Mouse (Mus musculus) ZHBTc4 (cell line): ENCODE data around the gene 9230112D13Rik.

Experiments used
- DNase-seq: peaks from one replicate; pipeline ENCODE4 v3.0.0-alpha.2; 2011; ENCODE audit warnings: low read depth, low spot score

9230112D13Rik gene

DNA sequence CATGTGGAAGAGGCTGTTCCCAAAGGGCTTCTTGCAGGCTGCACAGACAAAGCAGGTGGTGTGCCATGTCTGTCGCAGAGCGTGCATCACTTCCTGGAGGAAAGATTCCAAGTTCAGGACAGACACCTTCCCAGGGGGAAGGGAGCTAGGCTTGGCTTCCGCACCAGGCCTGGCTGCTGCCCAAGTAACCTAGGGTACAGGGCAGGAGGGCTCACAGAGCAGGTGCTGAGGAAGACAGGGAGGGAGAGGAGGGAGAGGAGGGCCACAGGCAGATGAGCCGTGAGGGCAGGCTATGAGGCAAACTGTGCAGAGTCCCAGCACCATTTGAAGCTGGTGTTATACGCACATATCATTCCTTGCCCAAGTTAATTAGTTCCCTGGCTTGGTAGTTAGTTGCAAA lies 19.3 kb upstream of the 9230112D13Rik start:
- no peak for DNase-seq

- DNase-seq = peak; percentile 70
Observed at GRCm38 (mm10) chr14:34540685-34541162, 18.1 kb upstream of the 9230112D13Rik start.

DNA sequence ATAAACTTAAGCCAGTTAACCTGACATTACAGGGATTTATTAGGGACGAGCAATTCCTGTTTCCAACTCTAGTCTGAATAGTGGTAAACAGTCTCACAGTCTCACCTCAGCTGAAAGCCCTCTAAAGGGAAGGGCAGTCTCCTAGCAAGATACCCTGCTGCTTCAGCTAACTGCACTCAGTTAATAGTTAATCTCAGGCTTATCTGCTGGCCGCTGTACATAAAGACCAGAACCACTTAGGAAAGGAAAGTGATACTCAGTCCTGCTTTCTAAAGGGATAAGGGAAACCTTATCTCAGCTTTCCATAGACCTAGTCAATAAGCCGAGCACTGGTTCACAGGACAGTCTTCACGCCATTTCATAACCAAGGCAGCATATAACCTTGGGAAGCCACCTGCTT lies 13.3 kb upstream of the 9230112D13Rik start:
- no peak for DNase-seq

GRCm38 (mm10) chr14:34533537-34533936 lies 10.9 kb upstream of the 9230112D13Rik start:
- DNase-seq = no peak

DNA sequence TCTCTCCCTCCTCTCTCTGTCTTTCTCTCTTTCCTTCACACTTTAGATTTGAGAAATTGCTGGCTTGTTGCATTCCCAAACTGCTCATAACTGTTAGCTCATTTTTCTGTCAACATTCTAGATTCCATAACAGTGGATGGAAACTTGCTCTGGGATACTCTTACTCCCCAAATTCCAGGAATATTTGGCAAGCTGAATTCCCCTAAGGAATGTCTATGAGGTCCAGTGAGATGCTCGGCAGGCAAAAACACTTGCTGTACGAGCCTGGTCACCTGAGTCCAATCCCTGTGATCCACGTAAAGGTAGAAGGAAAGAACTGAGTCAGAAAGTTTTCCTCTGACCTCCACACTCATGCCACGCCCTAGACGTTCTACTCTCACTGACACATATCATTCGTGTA lies 9.9 kb upstream of the 9230112D13Rik start:
- DNase-seq = no peak

GRCm38 (mm10) chr14:34528804-34529203 lies 6.2 kb upstream of the 9230112D13Rik start:
- no peak for DNase-seq

- DNase-seq = no peak
Observed at GRCm38 (mm10) chr14:34517959-34518544, 4.5 kb downstream of the 9230112D13Rik start.

DNA sequence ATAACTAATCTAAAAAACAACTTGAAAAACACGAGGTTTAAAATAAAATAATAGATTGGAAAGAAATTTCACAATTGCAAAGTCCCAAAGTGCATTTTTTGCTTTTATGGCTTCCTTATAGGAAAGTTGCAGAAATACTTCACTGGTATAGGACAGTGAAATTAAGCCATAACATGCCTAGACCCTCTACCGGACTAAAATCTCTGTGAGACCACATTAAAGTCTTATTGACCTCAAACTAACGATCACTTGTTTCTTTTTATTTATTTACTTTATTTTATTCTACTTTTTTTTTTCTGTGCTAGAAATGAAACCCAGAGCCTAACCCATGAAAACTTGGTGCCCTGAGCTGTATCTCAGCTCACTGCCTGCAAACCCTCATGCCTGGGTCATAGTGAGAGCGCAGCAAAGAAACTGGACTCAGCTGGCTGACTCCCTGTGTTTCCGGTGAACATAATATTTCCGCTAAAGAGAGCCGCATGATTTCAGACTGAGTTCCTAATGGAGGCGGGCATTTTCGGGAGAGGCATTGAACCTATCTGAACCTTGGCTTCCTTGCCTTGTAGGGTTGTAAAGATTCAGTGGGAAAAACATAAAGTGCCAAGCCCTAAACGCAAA lies 5.5 kb downstream of the 9230112D13Rik start:
- no peak for DNase-seq

DNA sequence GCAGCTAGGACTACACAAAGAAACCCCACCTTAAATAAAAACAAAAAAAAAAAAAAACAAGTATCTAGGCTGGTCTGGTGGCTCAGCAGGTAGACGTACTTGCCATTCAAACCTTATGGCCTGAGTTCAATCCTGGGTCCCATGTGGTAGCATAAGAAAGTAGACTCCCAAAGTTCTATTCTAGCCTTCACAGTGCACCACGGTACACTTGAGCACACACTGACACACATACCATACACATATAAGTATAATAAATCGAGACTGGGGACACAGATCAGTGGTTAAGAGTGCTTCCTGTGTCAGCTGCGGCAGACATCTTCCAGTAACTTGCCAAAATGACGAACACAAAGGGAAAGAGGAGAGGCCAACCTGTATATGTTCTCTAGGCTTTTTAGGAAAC lies 6.7 kb downstream of the 9230112D13Rik start:
- no peak for DNase-seq

DNA sequence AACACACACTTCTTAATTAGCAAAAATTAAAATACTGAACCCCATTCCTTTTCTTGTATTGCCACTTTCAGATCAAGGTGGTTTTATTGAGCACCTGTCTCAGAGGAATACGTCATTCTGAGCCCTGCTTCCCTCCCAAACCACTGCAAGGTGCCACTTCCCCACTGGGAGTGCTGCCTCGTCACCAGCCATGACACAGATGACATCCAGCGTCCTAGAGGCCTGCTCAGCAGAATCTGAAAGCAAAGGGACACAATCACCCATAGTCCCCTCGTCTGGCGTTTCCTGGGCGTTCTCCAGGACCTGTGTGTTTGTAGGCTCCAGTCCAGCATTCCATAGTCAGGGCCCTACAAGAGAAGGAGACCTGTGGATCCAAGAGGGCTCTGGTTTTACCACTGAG lies 8.5 kb downstream of the 9230112D13Rik start:
- no peak for DNase-seq

DNA sequence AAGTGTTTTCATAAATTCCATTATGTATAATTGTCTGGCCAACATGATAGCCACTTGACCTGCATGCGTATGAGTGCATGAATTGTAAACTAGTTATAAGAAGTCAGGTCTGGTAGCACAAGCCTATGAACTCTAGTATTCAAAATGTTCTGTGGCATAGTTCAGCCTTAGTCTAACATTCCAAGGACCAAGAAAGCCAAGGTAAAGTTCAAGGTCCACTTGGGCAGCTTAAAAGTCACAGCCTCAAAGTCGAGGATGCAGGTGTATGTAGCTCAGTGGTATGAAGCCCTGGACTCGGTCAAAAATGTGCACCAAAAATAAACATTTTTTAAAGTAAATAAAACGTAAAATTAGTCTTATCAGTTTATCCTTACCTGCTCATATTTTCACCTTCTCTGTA lies 10.0 kb downstream of the 9230112D13Rik start:
- no peak for DNase-seq

DNA sequence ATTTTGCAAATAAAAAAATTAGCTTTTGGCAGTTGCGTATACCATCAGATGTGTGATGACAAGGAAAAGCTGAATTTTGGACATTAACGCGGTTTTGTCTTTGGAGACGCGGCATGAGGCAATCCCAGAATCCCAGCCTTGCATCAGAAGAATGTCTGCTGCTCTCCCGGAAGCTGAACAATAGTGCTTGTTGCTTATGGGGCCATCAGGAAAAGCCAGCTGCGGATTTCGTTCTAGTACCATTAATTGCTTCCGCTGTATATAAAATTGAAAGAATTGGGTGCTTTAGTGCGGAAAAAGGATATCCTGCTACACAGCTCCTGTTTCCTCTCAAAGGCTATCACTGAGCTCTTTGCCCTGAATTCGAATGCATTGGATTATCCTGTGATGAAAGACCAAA lies 10.7 kb downstream of the 9230112D13Rik start:
- no peak for DNase-seq

GRCm38 (mm10) chr14:34508842-34509439 lies 13.7 kb downstream of the 9230112D13Rik start:
- DNase-seq = no peak

DNA sequence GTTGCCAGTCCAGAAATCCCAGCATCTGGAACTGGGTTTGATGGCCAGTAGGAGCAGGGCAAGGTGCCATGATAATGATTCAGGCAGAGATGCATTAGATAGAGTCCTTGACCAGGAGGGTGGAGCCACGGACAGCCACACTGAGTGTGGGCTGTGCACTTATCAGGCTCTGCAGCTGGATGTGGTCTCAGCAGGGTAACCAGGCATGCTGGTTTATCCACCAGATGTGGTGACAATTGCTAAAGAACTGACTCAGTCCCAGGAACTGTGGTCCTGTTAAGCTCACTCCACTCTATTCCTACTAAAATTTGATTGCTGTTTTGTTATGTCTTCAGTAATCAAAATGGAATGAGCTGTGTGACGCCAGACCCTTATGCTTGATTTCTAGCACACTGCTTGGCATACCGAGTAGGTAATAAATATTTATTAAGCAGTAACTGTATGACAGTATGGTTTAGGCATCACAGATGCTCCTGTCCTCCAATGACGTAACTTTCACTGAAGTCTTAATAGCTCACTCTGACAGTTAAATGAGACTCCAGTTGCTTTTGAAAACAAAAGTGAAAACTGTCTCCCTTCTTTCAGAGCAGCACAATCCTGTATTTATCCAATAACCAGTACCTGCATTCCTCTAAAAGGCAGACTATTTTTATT lies 14.3 kb downstream of the 9230112D13Rik start:
- no peak for DNase-seq

GRCm38 (mm10) chr14:34505309-34505708 lies 17.3 kb downstream of the 9230112D13Rik start:
- DNase-seq = no peak

DNA sequence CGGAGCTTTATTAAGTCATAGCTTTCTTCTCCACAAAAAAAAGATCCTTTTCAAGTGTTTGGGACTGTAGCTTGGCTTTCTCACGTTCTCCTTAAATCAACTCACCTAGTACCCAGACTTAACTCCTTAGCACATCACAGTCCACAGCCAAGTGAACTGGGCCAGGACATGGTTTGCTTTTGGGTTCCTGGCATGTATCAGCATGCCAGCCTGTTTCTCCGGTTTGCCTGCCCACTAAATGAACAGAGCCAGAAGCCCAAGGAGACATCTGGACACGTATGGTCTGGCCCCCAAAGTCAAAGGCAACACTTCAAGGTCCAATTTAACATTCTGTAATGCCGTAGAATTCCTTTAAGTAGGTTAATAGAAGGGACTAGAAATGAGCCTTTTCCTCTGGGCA lies 18.2 kb downstream of the 9230112D13Rik start:
- no peak for DNase-seq

- no peak for DNase-seq
Observed at GRCm38 (mm10) chr14:34503759-34504158, 18.8 kb downstream of the 9230112D13Rik start.

GRCm38 (mm10) chr14:34503325-34503647 lies 19.3 kb downstream of the 9230112D13Rik start, which contains the start of gene Bmpr1a:
Bmpr1a (minus strand) TSS chr14:34503341.
- DNase-seq = no peak

DNA sequence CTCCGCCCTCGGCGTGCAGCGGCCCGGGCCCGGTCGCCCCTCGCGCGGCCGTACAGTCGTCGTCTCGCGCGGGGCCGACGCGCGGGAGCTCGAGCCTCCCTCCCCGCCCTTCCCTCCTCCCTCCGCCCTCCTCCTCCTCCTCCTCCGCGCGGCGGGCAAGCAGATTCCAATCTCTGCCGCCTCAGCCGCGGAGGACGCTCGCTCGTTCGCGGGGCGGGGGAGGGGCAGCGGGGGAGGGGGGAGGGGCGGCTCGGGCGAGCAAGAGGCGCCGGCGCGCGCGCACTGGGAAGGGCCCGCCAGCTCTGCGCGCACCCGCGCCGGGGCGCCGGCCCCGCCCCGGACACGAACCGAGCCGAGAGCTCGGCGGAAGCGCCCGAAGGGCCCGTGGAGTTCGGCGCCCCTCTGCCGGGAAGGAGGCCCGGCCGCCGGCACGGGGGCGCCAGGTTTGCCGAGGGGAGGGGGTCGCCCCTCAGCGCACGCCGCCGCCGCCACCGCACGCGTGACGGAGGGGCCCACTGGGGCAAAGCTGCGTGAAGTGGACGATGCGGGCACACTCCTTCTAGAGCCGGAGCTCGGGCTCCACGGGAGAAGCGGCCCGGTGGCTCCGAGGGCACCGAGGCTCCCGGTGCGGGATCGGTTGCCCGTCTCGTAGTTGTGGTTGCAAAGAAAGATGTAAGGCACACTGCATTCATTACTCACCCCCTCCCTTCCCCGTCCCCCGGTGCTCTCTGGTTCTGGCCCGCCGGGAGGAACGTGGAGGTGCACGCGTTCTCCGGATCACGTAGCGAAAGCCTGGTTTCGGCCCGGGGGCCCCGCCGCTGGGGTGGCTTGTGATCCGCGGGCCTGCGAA lies 19.9 kb downstream of the 9230112D13Rik start:
- DNase-seq = peak; percentile 89

GRCm38 (mm10) chr14:34501804-34502474 lies 20.7 kb downstream of the 9230112D13Rik start:
- peak; percentile 75 for DNase-seq

DNA sequence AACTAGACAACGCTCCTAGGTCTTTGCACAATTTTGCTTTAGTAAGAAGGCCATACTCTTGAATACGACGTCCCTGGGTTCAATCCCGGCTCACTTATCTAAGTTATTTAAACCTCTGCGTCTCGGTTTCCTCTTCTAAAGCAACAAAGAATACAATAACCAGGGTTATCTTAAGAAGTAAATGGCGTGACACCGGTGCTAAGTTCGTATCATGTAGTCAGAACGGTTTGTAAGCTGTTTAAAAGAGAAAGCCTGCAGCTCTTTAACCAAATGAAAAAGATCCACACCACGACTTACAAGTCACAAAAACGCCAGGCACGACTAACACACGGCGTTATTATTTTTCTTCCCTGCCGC lies 21.2 kb downstream of the 9230112D13Rik start:
- DNase-seq = peak; percentile 18
